Mouse (Mus musculus) lung, adult 2 months (tissue): Measurements from ENCODE around the gene Taz. TPM values are rescaled to one million over a fixed set of nuclear protein-coding genes. Genes with fewer than 3 reads are reported as not detected.

Experiments
- DNase-seq: peaks from one replicate; pipeline ENCODE4 v3.0.0; 2022
- H3K4me1 ChIP-seq: fragments of 200-500 bp; 2 replicates; pipeline ENCODE4 v1.6.1; 2011; ENCODE audit warnings: low read length; ENCODE audit not compliant: control insufficient read depth, insufficient read depth
- H3K4me3 ChIP-seq: fragments of 200-500 bp; replicated peaks from 2 replicates; pipeline ENCODE3; 2011; ENCODE audit warnings: low read depth, mild to moderate bottlenecking, control low read depth, low read length; ENCODE audit errors: extremely low read depth
- CTCF ChIP-seq: fragments of 200-500 bp; IDR thresholded peaks from 2 replicates; pipeline ENCODE4 v1.5.1; 2011; ENCODE audit warnings: mild to moderate bottlenecking, low read length, control low read depth; ENCODE audit not compliant: insufficient read depth
- POLR2A ChIP-seq: fragments of 200-500 bp; IDR thresholded peaks from 2 replicates; pipeline ENCODE4 v1.6.1; 2011; ENCODE audit warnings: low read depth, mild to moderate bottlenecking, control low read depth, low read length, borderline replicate concordance; ENCODE audit errors: extremely low read depth
- WGBS: fragments of 180-500 bp; shearing (Covaris S2); methylation state at CpG from one replicate; pipeline ENCODE4 v1.1.7; 2018; 5-methylcytosine and 5-hydroxymethylcytosine counted together
- polyA plus RNA-seq: library from polyadenylated mRNA; depleted of rRNA; stranded (reverse); fragments of >200 nt; gene quantifications from 2 replicates; pipeline ENCODE4 v1.2.3, GENCODE M21; 2012; rRNA removed

The Taz gene
- polyA plus RNA-seq, 1 experiment, result 108 TPM

DNA sequence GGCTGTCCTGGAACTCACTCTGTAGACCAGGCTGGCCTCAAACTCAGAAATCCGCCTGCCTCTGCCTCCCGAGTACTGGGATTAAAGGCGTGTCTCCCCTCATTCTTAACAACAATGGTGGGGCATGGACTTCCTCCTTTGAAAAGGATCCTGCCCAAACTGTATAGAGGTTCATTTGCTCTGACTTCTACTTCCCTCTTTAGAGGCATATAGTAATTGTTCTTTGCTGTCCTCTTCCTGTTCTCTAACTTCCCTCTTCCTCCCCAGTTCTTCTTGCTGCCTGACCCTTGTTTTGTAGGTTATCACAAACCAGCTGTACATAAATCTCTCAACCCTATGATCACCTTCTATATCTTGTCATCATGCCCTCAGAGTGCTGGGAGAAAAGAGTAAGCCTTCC, 18.0 kb downstream of the Taz start:
- TF ChIP-seq POLR2A (no peak), CTCF (no peak)
- Histone ChIP-seq H3K4me1 (no peaks in the 10 kb centered on the region; the same call in 1 of the 2 replicates), H3K4me3 (no peak overlapping the region)
- DNase-seq, result no peak
- 68% methylated on average over 3 of the region's 3 CpGs for WGBS

DNA sequence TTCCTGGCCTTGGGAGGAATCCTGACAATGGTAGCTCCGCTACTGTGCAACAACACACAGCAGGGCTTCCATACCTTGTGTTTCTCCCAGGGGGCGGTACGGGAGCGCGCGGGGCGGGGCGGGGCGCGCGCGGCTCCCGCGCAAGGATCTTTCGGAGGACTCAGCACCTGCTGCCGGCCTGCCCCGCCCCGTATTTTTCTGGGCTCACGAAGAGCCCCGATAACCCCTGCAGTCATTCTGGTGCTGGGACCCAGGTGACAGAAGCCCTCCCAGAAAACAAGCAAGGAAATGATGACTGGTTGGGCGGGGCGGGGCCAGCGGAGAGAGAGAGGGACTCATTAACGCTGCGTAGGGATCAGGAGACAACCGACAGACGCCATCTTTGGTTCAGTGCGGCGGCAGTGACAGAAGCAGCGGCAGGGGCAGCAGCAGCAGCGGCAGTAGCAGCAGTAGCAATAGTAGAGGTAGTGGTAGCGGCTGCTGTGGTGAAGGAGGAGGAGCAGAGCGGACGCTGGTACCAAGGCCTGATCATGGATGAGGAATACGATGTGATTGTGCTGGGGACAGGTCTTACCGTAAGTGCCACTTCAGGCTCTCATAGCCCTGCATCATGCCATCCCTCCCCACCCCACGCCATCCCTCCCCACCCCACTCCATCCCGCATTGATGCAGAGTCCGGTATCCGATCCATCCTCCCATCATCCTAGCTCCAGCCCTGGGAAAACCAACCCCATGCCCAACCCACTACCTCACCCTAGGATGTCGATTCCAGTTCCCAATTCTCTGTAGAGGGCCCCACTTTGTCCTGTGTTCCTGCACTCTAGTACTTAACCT, 23.4 kb downstream of the Taz start, which contains the start of gene Gdi1:
Gdi1 (plus strand) TSS at position 132 of the 834 bp plus-strand sequence.
- WGBS, result 22% methylated on average over 39 of the region's 41 CpGs
- DNase-seq, result peak; percentile 76
- TF ChIP-seq CTCF (no peak), POLR2A (peak; percentile 97)
- Histone ChIP-seq H3K4me1 (no peaks in the 10 kb centered on the region), H3K4me3 (peak within 1 kb of the TSS; percentile 99)

DNA sequence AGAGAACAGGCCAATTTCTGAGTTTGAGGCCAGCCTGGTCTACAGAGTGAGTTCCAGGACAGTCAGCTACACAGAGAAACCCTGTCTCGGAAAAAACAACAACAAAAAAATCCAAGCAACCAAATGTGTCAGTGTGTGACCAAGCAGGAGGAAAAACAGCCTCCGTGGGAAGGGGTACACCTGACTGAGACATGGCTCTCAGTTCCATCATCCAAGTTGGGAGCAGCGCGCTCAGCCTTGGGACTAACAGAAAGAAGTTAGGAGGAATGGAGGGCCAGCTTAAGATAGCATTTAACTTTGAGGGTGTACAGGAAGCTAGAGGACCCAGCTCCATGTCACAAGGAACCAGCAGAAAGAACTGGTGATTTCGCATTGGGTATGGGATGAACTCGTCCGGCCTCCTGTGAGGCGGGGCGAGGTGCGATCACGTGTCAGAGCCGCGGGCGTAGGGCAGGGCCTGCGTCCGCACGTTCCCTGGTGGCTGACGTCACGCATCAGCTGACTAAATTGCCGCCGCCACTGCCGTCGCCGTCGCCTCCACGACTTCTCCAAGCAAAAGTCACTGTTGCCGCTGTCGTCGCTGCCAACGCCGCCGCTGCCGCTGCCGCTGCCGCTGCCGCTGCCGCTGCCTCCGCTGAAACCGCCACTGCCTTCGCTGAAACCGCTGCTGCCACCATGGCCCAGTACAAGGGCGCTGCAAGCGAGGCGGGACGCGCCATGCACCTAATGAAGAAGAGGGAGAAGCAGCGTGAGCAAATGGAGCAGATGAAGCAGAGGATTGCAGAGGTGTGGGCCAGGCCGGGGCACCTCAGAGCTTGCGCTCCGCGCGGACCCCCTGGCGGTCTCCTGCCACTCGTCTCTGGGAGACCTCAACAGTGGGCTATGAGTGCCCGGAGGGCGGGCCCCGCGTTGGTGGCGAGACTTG, 31.1 kb downstream of the Taz start, which contains the start of gene Fam50a:
Fam50a (plus strand) TSS at position 494 of the 925 bp plus-strand sequence.
- H3K4me1 ChIP-seq, result no peaks in the 10 kb centered on the region; the same call in 1 of the 2 replicates
- peak; percentile 81 for DNase-seq
- TF ChIP-seq CTCF (no peak), POLR2A (peak; percentile 79; the same call in 1 of the 2 replicates)
- H3K4me3 ChIP-seq, result peak within 1 kb of the TSS; percentile 93
- WGBS, result 29% methylated on average over 59 of the region's 59 CpGs

DNA sequence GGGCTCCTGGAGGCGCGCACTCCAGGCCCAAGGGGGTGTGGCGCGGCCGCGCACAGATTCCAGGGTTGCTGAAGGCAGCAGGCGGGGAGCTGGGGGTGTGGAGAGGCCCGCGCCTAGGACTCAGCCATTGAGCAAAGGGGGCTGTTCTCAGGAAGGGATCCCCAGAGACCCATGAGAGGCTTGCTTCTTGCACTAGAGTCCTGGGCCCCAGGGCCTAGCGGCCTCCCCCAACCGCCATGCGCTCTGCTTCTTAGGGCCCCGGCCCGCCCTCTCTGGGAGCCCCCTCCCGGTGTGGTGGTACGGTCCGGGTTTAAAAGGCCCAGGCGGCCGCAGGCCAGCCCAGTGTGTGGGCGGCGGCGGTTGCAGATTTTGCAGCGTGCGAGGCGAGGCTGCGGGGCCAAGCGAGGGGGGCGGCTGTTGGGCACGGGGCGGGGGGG, 47.0 kb downstream of the Taz start, which contains the start of gene Plxna3:
Plxna3 (plus strand) TSS at position 342 of the 437 bp plus-strand sequence.
- peak; percentile 70 for DNase-seq
- 31% methylated on average over 30 of the region's 30 CpGs for WGBS

DNA sequence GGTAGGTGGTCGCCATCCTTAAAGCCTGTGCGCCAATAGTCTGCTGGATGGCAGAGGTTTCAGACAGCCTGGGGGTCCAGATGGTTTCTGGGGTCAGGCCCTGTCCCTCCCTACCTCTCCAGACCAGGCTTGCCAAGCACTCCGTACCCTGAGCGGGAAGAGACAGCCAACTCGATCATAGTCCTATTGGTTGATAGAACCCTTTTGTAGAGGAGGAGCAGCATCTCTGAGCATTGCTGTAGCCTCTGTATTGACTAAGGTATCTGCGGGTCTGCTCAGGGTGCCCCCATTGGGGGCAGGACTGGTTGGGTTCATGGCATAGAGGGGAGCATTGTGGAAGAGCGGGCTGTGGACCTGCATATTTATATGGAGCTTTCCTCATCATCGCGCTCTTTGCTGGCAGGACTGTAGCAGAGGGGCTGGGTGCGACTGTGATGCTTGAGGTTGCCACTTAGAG, 47.5 kb downstream of the Taz start:
- Histone ChIP-seq H3K4me1 (no peaks in the 10 kb centered on the region), H3K4me3 (peak overlapping the region; percentile 55)
- TF ChIP-seq POLR2A (no peak), CTCF (no peak)
- no peak for DNase-seq
- 36% methylated on average over 10 of the region's 10 CpGs for WGBS

More for the DNA sequence above, 47.0 kb downstream of the Taz start, which contains the start of gene Plxna3:
- no peaks in the 10 kb centered on the region for H3K4me1 ChIP-seq
- TF ChIP-seq POLR2A (no peak), CTCF (no peak)
- H3K4me3 ChIP-seq, result peak within 1 kb of the TSS; percentile 55

DNA sequence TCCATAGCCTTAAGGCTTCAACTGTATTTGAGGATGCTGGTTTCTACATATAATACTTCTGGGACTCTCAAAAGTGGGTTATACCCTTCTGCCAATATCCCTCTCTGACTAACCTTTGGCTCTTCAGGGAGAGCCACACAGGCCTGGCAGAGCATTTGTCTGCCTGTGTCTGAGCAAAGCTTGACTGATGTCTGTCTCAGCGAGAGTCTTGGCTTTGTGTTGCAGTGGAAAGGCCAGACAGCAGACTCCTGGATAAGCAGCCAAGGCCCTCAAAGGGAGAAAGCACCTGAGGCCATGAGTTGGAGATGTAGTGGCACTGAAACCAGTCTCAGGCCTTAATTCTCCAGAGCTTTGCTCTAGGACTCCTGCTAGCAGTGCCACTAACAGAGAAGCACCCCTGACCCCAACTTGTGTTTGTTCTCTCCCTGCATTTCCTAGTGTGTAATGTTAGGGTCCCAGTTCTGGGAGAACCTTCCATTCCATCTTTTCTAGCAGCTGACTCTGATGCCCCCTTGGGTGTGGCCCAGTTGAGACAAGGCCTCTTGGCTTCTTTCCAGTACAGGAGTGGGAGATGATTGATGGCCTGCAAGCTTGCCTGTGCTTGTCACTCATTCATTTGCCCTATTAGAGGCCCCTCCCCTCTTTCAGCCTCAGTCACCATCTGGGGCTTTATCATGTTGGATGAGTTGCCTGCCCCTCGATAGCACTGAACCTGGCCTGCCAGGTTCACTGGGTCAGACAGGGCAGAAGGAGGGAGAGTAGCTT, 48.6 kb downstream of the Taz start:
- TF ChIP-seq CTCF (no peak), POLR2A (no peak)
- no peaks in the 10 kb centered on the region for H3K4me1 ChIP-seq
- 37% methylated on average over 2 of the region's 2 CpGs for WGBS
- DNase-seq, result no peak
- H3K4me3 ChIP-seq, result no peak overlapping the region

Other genes starting within 250 kb of the Taz start
- gene Opn1mw, start 154.4 kb upstream of the Taz start, polyA plus RNA-seq, result not detected in 2 replicates
- gene Mecp2, start 146.5 kb upstream of the Taz start, polyA plus RNA-seq, result 6.8 and 7.4 TPM in 2 replicates
- gene Tex28, start 114.1 kb upstream of the Taz start, polyA plus RNA-seq, result not detected in 2 replicates
- gene Tktl1, start 104.7 kb upstream of the Taz start, polyA plus RNA-seq, result not detected in 2 replicates
- gene Flna, start 32.1 kb upstream of the Taz start, polyA plus RNA-seq, result 579 and 648 TPM in 2 replicates
- 63.1 and 63.9 TPM in 2 replicates for gene Emd, start 27.2 kb upstream of the Taz start, polyA plus RNA-seq
- 1,085 and 1,289 TPM in 2 replicates for gene Rpl10, start 11.1 kb upstream of the Taz start, polyA plus RNA-seq
- gene Dnase1l1, start 425 bp downstream of the Taz start, polyA plus RNA-seq, result 26.1 and 38.3 TPM in 2 replicates
- 413 and 452 TPM in 2 replicates for gene Atp6ap1, start 15.2 kb downstream of the Taz start, polyA plus RNA-seq
- 143 and 212 TPM in 2 replicates for gene Gdi1, start 23.1 kb downstream of the Taz start, polyA plus RNA-seq
- 11.1 and 12.9 TPM in 2 replicates for gene Fam50a, start 31.1 kb downstream of the Taz start, polyA plus RNA-seq
- gene Plxna3, start 47.2 kb downstream of the Taz start, polyA plus RNA-seq, result 12.9 and 14.5 TPM in 2 replicates
- 31.8 and 42.1 TPM in 2 replicates for gene Lage3, start 71.7 kb downstream of the Taz start, polyA plus RNA-seq
- gene Ubl4a, start 91.3 kb downstream of the Taz start, polyA plus RNA-seq, result 25.6 and 32.0 TPM in 2 replicates
- gene Slc10a3, start 91.4 kb downstream of the Taz start, polyA plus RNA-seq, result 20.3 and 23.5 TPM in 2 replicates
- gene Fam3a, start 111.4 kb downstream of the Taz start, polyA plus RNA-seq, result 50.9 and 53.3 TPM in 2 replicates
- gene Ikbkg, start 111.4 kb downstream of the Taz start, polyA plus RNA-seq, result 15.2 and 20.2 TPM in 2 replicates
- gene G6pdx, start 147.3 kb downstream of the Taz start, polyA plus RNA-seq, result 26.4 and 49.2 TPM in 2 replicates
- not detected in 2 replicates for gene Gm6880, start 199.5 kb downstream of the Taz start, polyA plus RNA-seq